Mouse (Mus musculus) stomach, postnatal 0 days (tissue): ENCODE measurements around the gene Arglu1.

Experiments used
- CTCF ChIP-seq: IDR thresholded peaks from 2 replicates; pipeline ENCODE4 v1.5.1; 2016; ENCODE audit warnings: antibody characterized with exemption, low read depth, mild to moderate bottlenecking, moderate library complexity
- EP300 ChIP-seq: optimal IDR thresholded peaks from 2 replicates; pipeline ENCODE3; 2016; ENCODE audit warnings: antibody characterized with exemption

DNA sequence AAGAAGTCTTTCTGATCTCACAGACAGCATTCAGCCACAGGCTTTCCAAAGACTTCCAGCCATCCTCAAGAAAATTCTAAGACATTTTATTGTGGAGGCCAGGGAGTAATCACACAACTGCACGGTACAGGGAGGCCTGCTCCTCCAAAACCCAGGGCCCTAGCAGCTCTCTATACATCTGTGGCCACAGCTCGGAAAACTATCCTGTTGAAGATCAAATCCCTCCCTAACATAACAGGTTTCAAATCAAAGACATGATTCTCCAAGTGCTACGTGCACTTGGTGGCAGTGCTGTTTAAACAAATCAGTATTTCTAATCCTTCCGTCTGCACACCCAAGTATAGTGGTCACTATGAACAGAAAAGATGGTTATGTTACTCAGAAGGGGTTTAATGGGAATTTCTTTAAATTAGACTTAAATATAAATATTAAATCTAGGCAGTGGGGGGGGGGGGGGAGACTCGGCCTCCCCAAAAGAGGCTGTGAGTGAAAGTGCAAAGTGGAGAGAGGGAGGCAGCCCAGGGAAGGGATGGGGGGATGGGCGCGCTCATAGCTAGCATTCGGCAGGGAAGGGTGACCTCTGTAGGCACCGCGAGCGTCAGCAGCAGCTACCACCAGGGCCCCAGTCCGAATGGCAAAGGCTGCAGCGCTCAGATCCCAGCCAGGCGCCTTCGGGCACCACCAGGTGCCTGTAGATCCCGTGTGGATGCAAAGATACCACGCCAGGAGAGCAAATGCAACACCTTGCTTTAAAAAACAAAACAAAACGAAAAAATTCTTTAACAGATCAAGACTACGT, 31.7 kb downstream of the Arglu1 start:
- TF ChIP-seq CTCF: peak; percentile 81
- TF ChIP-seq EP300: no peak
